ENCODE assay signal across 17 mouse cellular contexts in the genomic region with DNA sequence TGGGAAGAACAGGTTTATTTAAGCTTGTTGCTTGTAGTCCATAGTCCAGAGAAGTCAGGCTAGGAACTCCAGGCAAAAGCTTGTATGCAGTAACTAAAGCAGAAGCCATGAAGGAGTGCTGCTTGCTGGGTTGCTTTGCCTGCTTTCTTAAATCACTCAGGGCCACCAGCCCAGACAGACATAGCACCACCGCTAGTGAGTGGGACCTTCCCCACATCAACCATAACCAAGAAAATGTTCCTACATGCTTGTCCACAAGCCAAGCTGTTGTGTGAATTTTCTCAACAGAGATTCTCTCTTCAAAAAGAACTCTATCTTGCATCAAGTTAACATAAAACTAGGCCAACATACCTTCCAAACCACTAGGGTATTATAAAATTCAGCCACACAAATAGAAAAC.
"Had no signal": no experiment of that assay in that cellular context is flagged by ENCODE, and none has a peak within 500 bp of the region (broad histone marks: within the 10 kb centered on the region; RNA-seq: fewer than 3 reads in every experiment).

No protein-coding gene starts in this region.

- H3K4me3 ChIP-seq: liver, embryonic 15.5 days; lung, embryonic 15.5 days; megakaryocyte, embryonic 14.5 days; midbrain, embryonic 13.5 days; midbrain, embryonic 15.5 days; neural tube, embryonic 12.5 days; stomach, embryonic 15.5 days had no signal

- H3K27ac ChIP-seq: liver, embryonic 15.5 days; lung, embryonic 15.5 days; macrophage; midbrain, embryonic 13.5 days; midbrain, embryonic 15.5 days; neural tube, embryonic 12.5 days; stomach, embryonic 15.5 days; stomach, postnatal 0 days had no signal

- DNase-seq: liver, postnatal 0 days; lung, adult 2 months; lung, postnatal 14 days; lung, postnatal 36 days; right cerebral cortex, postnatal 25 days; thymus, adult 18-20 months; thymus, postnatal 14 days; thymus, postnatal 36 days had no signal
